Mouse (Mus musculus): Measurements from ENCODE around the gene Sbk1.
"Not testable (repeated sequence)": the region's sequence is repeated elsewhere in the genome, so short reads cannot be mapped to it uniquely, and the experiment has no call there.

Gene Sbk1

GRCm38 (mm10) chr7:126263964-126264363 lies 8.5 kb upstream of the Sbk1 start:
- in situ Hi-C loops (cut with MseI, MboI), result loop anchor here (5.0 kb wide), 1 partner anchor 33 kb away; no protein-coding TSS in a partner anchor

DNA sequence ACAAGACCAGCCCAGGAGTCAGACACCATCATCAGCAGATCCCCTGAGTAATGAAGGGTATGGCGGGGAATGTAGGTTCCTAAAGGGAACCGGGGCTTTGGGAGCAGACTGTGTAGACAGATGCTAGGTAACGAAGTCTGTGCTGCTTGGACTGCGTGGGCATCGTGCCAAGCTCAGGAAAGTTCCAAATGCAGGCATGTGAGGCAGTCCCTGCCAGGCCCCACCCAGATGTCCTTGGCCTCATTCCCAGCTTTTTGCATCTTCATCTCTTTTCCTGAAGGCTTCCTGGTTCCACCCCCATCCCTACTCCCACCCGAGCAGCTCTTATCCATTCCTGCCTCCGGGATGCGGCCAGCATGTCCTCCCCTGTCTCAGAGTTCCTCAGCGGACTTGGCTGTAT lies 6.5 kb upstream of the Sbk1 start:
- in situ Hi-C loops (cut with MseI, MboI), result no loop called here

- in situ Hi-C loops (cut with MseI, MboI), result no loop called here
Measured at GRCm38 (mm10) chr7:126266372-126266870, 6.0 kb upstream of the Sbk1 start.

DNA sequence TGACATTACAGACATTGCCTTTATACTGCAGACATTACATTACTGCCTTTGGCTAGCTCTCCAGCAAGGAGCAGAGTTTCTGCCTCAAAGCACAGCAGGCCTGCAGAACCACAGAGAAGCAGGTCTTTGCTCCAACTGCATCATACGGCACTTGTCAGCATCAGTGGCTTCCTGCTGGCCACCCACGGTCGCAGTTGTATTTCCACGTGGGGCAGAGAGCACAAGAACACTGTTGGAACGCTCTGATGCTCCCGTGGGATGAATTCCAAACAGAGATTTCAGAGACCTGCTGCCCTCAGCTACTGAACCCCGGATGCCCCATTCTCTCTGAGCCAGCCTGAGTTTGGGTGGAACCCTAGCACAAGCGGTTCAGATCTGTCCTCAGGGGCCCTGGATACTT lies 4.8 kb upstream of the Sbk1 start:
- in situ Hi-C loops (cut with MseI, MboI), result no loop called here

DNA sequence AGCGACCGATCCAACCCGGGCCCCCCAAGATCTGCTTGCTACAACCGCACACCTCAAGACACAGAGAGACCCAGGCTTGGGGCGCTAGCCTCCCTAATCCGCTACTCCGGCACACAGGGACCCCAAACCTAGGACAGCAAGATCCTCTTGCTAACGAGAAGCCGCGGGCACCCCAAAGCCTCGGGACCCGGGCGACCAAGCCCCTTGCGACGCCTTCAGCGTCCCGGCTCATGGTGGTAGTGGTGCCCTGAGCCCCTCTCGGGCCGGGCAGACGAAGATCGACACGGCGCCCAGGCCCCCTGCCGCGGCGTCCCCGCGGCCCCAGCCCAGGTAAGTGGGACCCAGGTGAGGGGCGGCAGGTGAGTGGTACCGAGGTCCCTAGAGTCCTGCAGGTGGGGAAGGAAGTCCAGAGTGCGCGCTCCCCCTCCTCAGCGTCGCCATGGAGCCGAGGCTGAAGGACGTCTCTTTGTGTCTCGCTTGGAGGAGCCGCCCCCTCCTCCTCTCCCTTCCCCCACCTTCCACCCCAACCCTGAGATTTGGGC lies 422 bp downstream of the Sbk1 start:
- in situ Hi-C loops (cut with MseI, MboI), result no loop called here

DNA sequence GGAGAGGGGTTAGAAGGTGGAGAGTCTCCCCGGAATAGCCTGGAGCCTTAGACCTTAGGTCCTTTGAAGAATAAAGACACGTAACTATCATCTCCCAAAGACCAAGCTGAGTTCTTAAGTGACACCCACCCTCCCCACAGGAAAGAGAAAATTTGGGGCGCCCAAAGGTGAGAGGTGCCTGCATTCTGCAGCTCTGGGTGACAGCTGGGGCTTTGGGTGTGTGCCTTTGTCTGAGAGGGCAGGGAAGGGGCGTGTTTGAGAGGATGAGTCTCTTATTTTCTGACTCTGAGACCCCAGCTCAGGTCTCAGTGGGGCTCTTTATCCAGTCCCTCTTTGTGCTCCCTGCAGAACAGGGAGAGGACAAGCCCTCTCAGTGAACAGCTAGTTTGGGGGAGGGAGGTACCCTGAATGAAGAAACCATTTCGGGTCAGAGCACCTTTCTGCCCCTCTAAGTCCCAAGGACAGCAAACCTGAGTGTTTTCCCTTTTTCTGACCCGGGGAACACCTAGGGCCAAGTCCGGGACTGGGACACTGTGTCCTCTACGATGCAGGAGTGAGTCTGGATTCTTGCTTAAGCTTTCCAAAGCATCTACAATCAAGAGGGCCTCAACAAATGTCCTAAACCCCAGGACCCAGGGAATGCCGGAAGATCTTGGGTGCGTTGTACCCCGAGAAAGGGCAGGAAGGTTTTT lies 1.1 kb downstream of the Sbk1 start:
- in situ Hi-C loops (cut with MseI, MboI), result no loop called here

DNA sequence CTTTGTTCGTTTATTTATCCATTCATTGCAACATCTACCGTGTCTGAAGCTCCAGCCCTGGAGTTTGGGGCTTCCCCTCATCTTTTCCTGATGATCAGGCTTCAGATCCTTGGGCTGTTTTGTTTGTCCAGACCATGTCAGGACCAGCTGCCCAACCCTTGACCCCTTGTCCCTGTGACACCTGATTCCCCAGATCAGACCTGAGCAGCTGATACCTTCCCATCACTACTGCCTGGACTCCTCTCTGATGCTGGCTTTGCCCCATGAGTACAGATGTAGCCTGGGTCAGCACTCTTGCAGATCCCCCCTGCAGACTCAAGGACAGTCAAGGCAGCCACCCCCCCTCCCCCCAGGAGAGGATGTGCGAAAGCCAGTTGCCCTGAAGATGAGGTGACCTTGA lies 1.7 kb downstream of the Sbk1 start:
- in situ Hi-C loops (cut with MseI, MboI), result no loop called here

DNA sequence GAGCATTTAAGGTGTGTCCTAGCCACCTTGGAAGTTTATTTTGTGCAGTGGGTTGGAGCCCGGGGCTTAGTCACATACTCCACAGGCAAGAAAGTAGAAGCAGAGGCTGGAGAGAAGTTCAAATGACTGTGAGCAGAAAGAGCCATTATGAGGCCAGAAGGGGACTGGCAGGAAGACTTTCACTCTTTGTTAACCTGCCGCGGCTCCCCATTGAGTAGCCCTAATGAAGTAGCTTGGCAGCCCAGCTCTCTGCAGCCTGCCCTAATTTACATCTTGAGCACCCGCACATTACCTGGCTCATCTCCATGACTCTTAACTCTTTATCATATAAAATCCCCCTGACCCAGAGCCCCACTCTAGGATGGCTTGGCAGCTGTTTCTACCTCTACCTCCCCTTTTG lies 2.2 kb downstream of the Sbk1 start:
- in situ Hi-C loops (cut with MseI, MboI), result no loop called here

- in situ Hi-C loops (cut with MseI, MboI), result no loop called here
Measured at GRCm38 (mm10) chr7:126275711-126276110, 3.3 kb downstream of the Sbk1 start.

DNA sequence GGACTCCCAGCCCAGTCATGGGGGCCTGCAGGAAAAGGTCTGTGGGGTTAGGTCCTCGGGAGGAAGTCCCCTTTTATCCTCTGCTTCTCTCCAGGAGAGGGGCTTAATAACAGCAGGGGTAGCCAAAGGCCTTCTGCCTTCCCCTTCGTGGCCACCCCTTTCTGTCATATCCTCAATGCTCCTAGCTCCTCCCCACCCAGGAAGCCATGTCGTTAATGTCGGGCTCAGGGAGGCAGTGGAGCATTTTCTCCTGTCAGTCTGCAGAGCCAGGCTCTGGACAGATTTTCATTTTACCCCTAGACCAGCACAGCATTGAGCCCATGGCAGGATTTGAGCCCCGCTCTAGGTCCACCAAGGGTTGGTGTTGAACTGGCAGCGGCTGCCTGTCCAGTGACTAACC lies 3.9 kb downstream of the Sbk1 start:
- in situ Hi-C loops (cut with MseI, MboI), result no loop called here

- in situ Hi-C loops (cut with MseI, MboI), result no loop called here
Measured at GRCm38 (mm10) chr7:126277536-126278295, 5.3 kb downstream of the Sbk1 start.

GRCm38 (mm10) chr7:126278799-126279198 lies 6.4 kb downstream of the Sbk1 start:
- in situ Hi-C loops (cut with MseI, MboI), result no loop called here

DNA sequence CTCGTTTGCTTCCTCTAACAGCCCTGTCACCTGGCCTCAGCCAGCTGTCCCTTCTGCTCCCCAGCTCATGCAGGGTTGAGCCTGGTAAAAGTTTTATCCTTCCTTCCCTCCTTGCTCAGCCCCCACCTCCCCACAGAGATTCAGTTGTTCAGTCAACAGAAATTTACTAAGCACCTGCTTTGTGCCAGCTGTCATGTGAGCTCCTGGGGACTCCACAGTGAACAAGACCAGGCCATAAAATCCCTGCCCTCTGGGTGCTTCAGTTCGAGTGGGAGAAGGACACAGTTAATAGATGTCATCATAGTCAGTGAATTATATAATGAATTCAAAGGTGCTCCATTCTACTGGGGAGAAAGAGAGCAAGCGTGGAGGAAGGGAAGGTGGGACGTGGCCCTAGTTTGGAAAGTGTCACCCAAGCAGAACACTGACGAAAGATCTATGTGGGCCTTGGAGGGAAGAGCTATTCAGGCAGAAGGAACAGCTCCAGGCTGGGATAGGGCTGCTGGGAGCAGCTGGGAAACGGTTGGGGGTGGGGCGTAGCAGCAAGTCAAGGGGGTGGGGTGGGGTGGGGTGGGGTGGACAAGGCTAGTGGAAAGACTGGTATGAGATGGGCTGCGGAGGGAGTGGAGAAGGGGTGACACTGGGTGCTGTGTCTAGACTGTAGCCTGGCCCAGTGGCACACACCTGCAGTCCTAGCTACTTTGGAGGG lies 7.5 kb downstream of the Sbk1 start:
- in situ Hi-C loops (cut with MseI, MboI), result no loop called here

DNA sequence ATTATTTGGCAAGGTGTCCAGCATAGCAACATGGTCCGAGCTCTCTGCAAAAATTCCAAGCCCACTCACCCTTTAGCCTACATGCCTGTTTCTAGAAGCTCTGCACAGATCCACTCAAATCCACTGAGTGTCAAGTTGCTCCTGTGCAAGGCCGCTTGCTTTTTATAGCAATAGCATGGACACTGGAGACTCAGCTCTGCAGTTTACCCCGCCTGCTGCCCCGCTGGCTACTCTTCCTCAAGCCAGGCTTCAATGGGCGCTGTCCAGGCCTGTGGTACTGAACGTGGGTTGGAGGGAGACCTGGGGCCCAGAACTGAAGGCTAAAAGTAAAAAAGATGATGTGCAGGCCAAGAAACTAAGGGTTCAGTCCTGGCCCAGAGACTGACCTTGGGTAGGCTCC lies 8.3 kb downstream of the Sbk1 start:
- in situ Hi-C loops (cut with MseI, MboI), result no loop called here

DNA sequence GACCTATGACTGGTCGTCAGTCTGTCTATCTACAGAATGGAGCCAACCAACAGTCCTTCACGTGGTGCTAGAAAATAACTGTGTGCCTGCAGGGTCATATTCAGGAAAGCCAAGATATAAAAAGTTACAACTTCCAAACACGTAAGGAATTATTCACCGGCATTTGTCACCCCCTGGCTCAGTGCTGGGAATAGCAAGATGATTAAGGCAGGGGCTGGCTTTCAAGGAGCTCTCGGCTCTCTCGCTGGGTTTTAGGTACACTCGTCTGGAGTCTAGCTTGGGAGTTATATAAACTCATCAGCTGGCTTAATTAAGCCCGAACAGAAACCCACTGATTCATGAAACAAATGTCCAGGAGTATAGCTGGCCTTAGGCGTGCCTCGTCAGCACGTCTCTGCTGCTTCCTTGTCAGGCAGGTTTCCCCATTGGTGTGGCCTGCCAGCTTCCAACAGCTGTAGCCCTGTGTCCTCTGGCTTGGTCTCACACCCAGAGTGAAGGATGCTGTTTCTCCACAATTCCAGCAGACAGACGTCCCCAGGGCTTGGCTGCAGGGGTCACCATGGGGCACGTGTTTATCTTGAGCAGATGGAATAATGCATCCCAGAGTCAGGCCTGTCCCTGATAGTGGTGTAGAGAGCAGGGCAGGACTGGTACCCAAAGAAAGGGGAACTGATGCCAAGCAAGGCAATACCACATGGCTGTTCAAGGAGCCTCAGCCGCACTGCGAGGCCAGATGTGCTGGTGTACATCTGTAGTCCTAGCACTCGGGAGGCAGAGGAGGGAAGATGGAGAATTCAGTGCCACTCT lies 9.7 kb downstream of the Sbk1 start:
- in situ Hi-C loops (cut with MseI, MboI), result no loop called here

DNA sequence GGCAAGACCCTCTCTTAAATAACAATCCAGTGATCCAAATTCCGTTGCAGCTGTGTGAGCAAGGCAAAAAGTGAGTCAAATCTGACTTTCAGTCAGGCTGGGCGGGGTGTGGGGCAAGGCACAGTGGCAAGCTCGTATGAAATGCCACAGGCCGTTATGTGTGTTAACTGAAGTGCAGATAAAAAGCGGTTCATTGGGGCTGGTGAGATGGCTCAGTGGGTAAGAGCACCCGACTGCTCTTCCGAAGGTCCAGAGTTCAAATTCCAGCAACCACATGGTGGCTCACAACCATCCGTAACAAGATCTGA lies 10.2 kb downstream of the Sbk1 start:
- in situ Hi-C loops (cut with MseI, MboI), result not testable (repeated sequence)

DNA sequence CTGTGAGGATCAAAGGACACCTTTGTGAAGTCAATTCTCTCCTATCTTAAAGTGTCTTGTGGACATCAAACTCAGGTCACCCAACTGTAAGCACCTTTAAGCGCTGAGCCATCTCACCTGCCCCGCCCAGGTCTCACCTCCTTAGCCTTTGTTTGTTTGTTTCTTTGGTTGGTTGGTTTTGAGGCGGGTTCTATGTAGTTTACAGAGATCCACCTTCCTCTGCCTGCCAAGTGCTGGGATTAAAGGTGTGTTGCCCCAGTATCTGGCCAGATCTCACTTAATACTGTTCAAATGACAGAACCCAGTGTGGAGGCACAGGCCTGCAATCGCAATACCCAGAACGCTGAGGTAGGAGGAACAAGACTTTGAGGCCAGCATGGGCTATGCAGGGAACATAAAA lies 11.6 kb downstream of the Sbk1 start:
- in situ Hi-C loops (cut with MseI, MboI), result no loop called here

DNA sequence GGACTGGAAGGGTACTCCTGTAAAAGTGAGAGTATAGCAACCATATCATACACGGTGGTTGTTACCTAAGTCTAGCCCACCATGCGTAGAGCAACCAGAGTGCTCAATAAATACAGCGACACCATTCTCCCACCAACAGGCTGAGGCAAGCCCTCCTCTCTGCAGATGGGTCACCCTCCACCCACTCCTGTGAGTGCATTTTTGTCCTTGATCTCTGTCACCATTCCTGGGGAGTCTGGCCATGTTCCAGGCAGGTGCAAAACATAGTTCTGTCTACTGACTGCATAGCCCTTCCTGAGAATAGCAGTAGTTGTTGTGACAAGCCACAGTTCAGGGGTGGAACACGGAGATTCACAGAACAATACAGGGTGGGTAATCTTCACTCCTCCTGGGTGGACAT lies 12.0 kb downstream of the Sbk1 start:
- in situ Hi-C loops (cut with MseI, MboI), result no loop called here

- in situ Hi-C loops (cut with MseI, MboI), result no loop called here
Measured at GRCm38 (mm10) chr7:126284865-126285264, 12.4 kb downstream of the Sbk1 start.

- in situ Hi-C loops (cut with MseI, MboI), result no loop called here
Measured at GRCm38 (mm10) chr7:126285293-126286211, 13.1 kb downstream of the Sbk1 start.

GRCm38 (mm10) chr7:126286311-126286710 lies 13.9 kb downstream of the Sbk1 start:
- in situ Hi-C loops (cut with MseI, MboI), result no loop called here
